Mouse (Mus musculus) liver, embryonic 15.5 days (tissue): Measurements from ENCODE around the gene Itgb4. TPM values are rescaled to one million over a fixed set of nuclear protein-coding genes. Genes with fewer than 3 reads are reported as not detected.
A peak's percentile ranks its signal among the peaks of the same experiment; 100 is the strongest.

Source experiments
- ATAC-seq: fragments of 200-750 bp; cut with Nextera tagmentation; 2 replicates; pipeline ENCODE4 v1.8.0; 2017; ENCODE audit warnings: moderate number of reproducible peaks, mild to moderate bottlenecking, moderate library complexity; ENCODE audit not compliant: insufficient read depth
- H3K27ac ChIP-seq: fragments of 300-500 bp; sonication (generic); replicated peaks from 2 replicates; pipeline ENCODE4 v1.5.1; 2015; ENCODE audit warnings: mild to moderate bottlenecking, inconsistent platforms
- H3K27me3 ChIP-seq: fragments of 300-500 bp; sonication (generic); 2 replicates; pipeline ENCODE4 v1.6.1; 2015; ENCODE audit warnings: mild to moderate bottlenecking, inconsistent platforms
- H3K36me3 ChIP-seq: fragments of 300-500 bp; sonication (generic); replicated peaks from 2 replicates; pipeline ENCODE4 v1.6.1; 2015; ENCODE audit warnings: moderate library complexity, mild to moderate bottlenecking, inconsistent platforms
- H3K4me1 ChIP-seq: fragments of 300-500 bp; sonication (generic); replicated peaks from 2 replicates; pipeline ENCODE4 v1.6.1; 2015; ENCODE audit warnings: inconsistent platforms
- H3K4me2 ChIP-seq: fragments of 300-500 bp; sonication (generic); 2 replicates; pipeline ENCODE4 v1.6.1; 2015; ENCODE audit warnings: moderate library complexity, mild to moderate bottlenecking, inconsistent platforms
- H3K4me3 ChIP-seq: fragments of 300-500 bp; sonication (generic); replicated peaks from 2 replicates; pipeline ENCODE4 v1.5.1; 2015; ENCODE audit warnings: mild to moderate bottlenecking, inconsistent platforms
- H3K9ac ChIP-seq: fragments of 300-500 bp; sonication (generic); 2 replicates; pipeline ENCODE4 v1.6.1; 2015; ENCODE audit warnings: moderate library complexity, mild to moderate bottlenecking, inconsistent platforms
- H3K9me3 ChIP-seq: fragments of 300-500 bp; sonication (generic); replicated peaks from 2 replicates; pipeline ENCODE4 v1.6.1; 2016; ENCODE audit warnings: inconsistent platforms
- WGBS: fragments of 180-500 bp; shearing (Covaris S2); methylation state at CpG from one replicate; pipeline ENCODE4 v1.1.7; 2015; ENCODE audit warnings: mixed read lengths; ENCODE audit not compliant: insufficient replicate concordance; 5-methylcytosine and 5-hydroxymethylcytosine counted together
- polyA plus RNA-seq: library from polyadenylated mRNA; unstranded; fragments of >200 nt; fragmentation: Nextera tagmentation; extraction: Ambion mirVana; gene quantifications from 2 replicates; pipeline ENCODE4 v1.2.1, GENCODE M21; 2015

Gene Itgb4
- polyA plus RNA-seq, 1 experiment from 2014 or later, result 0.18 TPM

DNA sequence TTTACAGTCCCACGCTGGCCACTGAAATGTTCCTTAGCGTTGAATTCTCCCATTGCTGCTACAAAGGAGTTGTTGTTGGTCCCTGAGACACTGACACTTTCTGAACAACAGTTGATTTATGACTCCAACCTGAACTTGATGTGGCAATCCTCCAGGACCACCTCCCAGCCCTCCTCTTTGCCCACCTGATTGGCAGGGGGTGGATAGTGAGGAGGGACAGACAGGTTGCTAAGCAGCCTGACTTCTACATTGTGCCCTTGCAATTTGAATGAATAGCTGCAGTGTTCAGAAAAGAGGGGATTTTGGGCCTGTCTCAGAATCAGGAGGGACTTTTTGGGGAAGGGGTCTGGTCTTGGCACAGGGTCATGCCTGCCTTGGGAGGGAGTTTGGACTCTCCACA lies 23.8 kb upstream of the Itgb4 start:
- Histone ChIP-seq H3K4me2 (no peak overlapping the region), H3K4me1 (peaks cover 7% of the 10 kb centered on the region; the same call in 1 of the 2 replicates), H3K36me3 (peaks cover 73% of the 10 kb centered on the region), H3K4me3 (no peak overlapping the region), H3K27me3 (no peaks in the 10 kb centered on the region), H3K9ac (no peak overlapping the region), H3K27ac (no peak overlapping the region), H3K9me3 (no peaks in the 10 kb centered on the region)
- WGBS, result 88% methylated on average over 2 of the region's 2 CpGs
- no peak for ATAC-seq

GRCm38 (mm10) chr11:115954712-115955111 lies 19.8 kb upstream of the Itgb4 start:
- no peaks in the 10 kb centered on the region for H3K27me3 ChIP-seq
- H3K4me3 ChIP-seq, result no peak overlapping the region
- H3K9me3 ChIP-seq, result no peaks in the 10 kb centered on the region
- 74% methylated on average over 5 of the region's 5 CpGs for WGBS
- no peak overlapping the region for H3K27ac ChIP-seq
- ATAC-seq, result no peak
- peaks cover 62% of the 10 kb centered on the region for H3K36me3 ChIP-seq
- H3K4me2 ChIP-seq, result no peak overlapping the region
- H3K4me1 ChIP-seq, result peaks cover 7% of the 10 kb centered on the region; the same call in 1 of the 2 replicates
- H3K9ac ChIP-seq, result no peak overlapping the region

DNA sequence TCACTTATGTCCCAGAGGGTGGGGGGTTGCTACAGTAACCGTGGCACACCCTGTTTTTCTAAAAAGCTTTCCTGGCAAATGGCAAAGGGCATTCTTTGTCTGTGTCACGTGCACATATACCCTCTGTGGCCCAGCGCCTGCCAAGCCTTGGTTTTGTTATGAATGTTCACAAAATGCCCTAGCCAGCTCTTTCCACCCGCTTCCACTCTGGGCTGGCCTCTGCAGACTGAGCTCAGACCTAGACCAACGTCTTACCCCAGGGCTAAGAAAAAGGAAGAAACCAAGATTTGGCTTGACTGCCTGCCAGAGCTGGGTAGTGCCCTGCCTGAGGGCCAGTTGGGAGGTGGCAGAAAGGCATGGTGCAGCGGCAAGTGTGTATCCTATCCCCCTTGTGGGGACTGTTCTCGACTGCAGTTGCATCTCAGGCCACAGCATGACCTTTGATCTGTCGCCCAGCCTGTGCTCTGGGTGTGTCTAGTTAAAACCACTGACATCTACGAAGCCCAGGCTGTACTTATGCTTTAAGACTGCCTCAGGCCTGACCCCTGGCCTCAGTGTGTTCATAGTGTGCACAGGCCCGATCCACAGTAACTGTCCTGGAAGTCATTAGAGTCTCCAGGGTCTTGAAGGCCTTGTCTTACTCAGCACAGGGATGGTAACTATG lies 19.2 kb upstream of the Itgb4 start:
- H3K9me3 ChIP-seq, result no peaks in the 10 kb centered on the region
- H3K4me1 ChIP-seq, result peaks cover 7% of the 10 kb centered on the region; the same call in 1 of the 2 replicates
- no peak overlapping the region for H3K4me2 ChIP-seq
- no peak overlapping the region for H3K4me3 ChIP-seq
- no peak overlapping the region for H3K9ac ChIP-seq
- no peaks in the 10 kb centered on the region for H3K27me3 ChIP-seq
- no peak for ATAC-seq
- peaks cover 68% of the 10 kb centered on the region for H3K36me3 ChIP-seq
- 69% methylated on average over 10 of the region's 10 CpGs for WGBS
- H3K27ac ChIP-seq, result no peak overlapping the region

GRCm38 (mm10) chr11:115956453-115956852 lies 18.1 kb upstream of the Itgb4 start:
- no peak overlapping the region for H3K4me3 ChIP-seq
- 78% methylated on average over 4 of the region's 4 CpGs for WGBS
- H3K27ac ChIP-seq, result no peak overlapping the region
- H3K36me3 ChIP-seq, result peaks cover 70% of the 10 kb centered on the region
- H3K9ac ChIP-seq, result no peak overlapping the region
- H3K27me3 ChIP-seq, result no peaks in the 10 kb centered on the region
- H3K9me3 ChIP-seq, result no peaks in the 10 kb centered on the region
- ATAC-seq, result no peak
- H3K4me2 ChIP-seq, result no peak overlapping the region
- H3K4me1 ChIP-seq, result peaks cover 7% of the 10 kb centered on the region; the same call in 1 of the 2 replicates

DNA sequence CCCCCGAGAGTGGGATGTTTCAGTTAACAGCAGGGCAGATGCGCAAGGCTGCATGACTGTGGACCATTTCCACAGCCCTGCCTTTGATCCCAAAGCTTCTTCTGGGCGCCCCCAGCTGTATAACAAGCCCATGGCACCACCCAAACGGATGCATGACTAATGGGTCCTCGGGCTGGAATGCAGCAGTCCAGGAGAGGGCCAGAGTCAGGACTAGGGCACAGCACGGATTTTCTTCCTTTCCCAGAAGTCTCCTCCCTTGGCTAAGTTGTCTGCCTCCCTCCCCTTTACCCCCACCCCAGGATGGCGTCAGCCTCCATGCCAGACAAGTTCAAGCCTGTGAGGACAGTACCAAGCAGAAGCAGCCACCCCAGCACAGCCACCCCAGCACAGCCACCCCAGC lies 16.5 kb upstream of the Itgb4 start:
- Histone ChIP-seq H3K4me3 (no peak overlapping the region), H3K4me2 (no peak overlapping the region), H3K4me1 (peaks cover 7% of the 10 kb centered on the region; the same call in 1 of the 2 replicates), H3K9me3 (no peaks in the 10 kb centered on the region), H3K27ac (no peak overlapping the region), H3K27me3 (no peaks in the 10 kb centered on the region), H3K9ac (no peak overlapping the region), H3K36me3 (peaks cover 71% of the 10 kb centered on the region)
- ATAC-seq, result no peak
- WGBS, result 80% methylated on average over 7 of the region's 7 CpGs

DNA sequence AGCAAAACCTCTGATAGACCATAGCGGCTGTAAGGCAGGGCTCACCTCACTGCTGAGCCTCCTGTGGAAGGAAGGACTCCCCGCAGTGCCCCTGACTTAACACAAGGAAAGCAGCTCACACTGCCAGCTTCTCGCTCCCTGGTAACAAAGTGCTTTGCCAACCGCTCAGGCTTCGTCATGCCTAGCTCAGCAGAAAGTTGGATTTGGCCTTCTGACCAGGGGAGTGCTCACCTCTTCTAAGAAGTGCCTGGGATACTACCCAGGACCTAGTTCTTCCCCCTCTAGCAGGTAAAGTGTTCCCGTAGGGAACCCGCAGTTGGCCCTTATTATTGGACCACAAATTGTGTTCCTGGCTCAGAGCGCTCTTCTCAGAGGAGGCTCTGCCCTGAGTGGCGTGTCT lies 15.5 kb upstream of the Itgb4 start:
- 93% methylated on average over 9 of the region's 9 CpGs for WGBS
- Histone ChIP-seq H3K9ac (no peak overlapping the region), H3K9me3 (no peaks in the 10 kb centered on the region), H3K27me3 (no peaks in the 10 kb centered on the region), H3K4me1 (peaks cover 12% of the 10 kb centered on the region), H3K4me3 (no peak overlapping the region), H3K4me2 (no peak overlapping the region), H3K36me3 (peaks cover 70% of the 10 kb centered on the region), H3K27ac (no peak overlapping the region)
- ATAC-seq, result no peak

DNA sequence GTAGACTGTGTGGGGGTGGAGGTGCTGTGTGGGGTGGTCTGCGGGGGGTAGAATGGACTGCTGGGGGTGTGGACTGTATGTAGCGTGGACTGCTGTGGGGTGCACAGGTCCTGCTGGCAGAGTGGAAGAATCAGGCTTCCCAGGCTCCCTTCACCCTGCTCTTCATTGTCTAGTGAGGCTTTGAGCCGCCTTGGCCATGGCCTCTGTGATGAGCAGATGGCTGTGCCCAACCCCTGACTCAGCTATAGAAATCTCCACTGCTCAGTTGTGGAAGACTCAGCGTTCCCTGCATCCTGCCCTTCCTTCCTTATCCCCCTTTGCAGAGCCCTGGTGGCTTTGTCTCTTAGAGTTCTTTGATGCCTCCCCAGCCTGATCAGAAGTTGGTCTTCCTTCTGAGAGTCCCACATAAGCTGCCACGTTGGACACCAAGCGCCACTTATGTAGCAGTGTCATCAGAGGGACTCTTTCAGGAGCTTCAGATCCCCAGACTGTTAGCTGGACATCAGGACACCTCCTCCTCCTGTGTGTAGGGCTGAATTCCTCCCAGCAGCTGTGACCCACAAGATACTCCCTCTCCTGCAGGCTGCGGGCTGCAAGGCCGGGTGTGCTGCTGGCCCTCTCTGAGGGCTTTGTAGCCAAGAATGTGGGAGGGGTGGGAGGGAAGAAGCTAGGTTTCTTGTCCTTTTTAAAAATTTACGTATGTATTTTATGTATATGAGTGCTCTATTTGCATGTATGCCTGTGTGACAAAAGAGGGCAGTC lies 11.7 kb upstream of the Itgb4 start:
- Histone ChIP-seq H3K4me3 (no peak overlapping the region), H3K36me3 (peaks cover 81% of the 10 kb centered on the region)

GRCm38 (mm10) chr11:115964977-115965604 lies 9.4 kb upstream of the Itgb4 start:
- H3K4me2 ChIP-seq, result no peak overlapping the region
- H3K4me1 ChIP-seq, result peaks cover 22% of the 10 kb centered on the region
- H3K9me3 ChIP-seq, result no peaks in the 10 kb centered on the region
- H3K4me3 ChIP-seq, result no peak overlapping the region
- H3K36me3 ChIP-seq, result peaks cover 67% of the 10 kb centered on the region
- ATAC-seq, result peak; percentile 39
- no peak overlapping the region for H3K9ac ChIP-seq
- no peak overlapping the region for H3K27ac ChIP-seq
- WGBS, result 19% methylated on average over 10 of the region's 10 CpGs
- no peaks in the 10 kb centered on the region for H3K27me3 ChIP-seq

More for the DNA sequence above, 11.7 kb upstream of the Itgb4 start:
- WGBS, result 81% methylated on average over 9 of the region's 9 CpGs
- Histone ChIP-seq H3K9ac (no peak overlapping the region), H3K27me3 (no peaks in the 10 kb centered on the region), H3K27ac (no peak overlapping the region), H3K4me1 (peaks cover 20% of the 10 kb centered on the region), H3K9me3 (no peaks in the 10 kb centered on the region), H3K4me2 (no peak overlapping the region)
- no peak for ATAC-seq

- no peak overlapping the region for H3K9ac ChIP-seq
- H3K4me2 ChIP-seq, result no peak overlapping the region
- H3K27ac ChIP-seq, result no peak overlapping the region
- no peak for ATAC-seq
- no peak overlapping the region for H3K4me3 ChIP-seq
- WGBS, result 54% methylated on average over 5 of the region's 5 CpGs
- H3K4me1 ChIP-seq, result peaks cover 20% of the 10 kb centered on the region
- H3K27me3 ChIP-seq, result peaks cover 18% of the 10 kb centered on the region
- H3K36me3 ChIP-seq, result peaks cover 32% of the 10 kb centered on the region
- H3K9me3 ChIP-seq, result no peaks in the 10 kb centered on the region
These were observed 5.6 kb upstream of the Itgb4 start for GRCm38 (mm10) chr11:115968731-115969405.

DNA sequence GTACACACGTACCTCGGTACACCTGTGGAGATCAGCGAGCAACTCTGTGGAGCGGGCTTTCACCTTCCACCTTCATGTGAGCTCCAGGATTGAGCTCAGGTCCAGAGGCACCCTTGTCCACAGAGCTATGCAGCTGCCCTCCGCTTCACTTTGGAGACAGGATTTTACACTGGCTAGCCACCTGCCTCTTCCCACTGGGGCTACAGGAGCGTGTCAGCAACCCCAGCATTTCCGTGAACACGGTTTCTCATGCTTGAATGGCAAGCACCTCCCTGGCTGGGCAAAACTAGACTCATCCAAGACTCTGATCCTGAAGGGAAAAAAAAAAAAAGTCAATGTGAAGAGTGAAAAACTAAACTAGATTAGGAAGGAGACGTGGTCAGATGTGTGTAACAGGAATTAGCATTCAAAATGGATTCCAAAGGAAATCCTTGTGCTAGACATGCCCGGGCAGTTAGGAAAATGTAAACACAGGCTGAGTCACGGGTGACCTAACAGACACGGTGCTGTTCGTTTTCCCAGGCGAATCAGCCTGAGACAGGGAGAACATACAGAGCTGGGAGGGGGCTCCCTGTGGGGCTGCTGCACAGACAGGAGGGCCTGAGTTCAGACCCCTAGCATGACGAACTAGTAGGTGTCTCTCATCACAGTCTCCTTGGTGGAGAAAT lies 4.4 kb upstream of the Itgb4 start:
- no peak for ATAC-seq
- Histone ChIP-seq H3K27me3 (peaks cover 31% of the 10 kb centered on the region), H3K4me1 (peaks cover 18% of the 10 kb centered on the region), H3K36me3 (peaks cover 19% of the 10 kb centered on the region), H3K4me2 (no peak overlapping the region), H3K9me3 (no peaks in the 10 kb centered on the region), H3K9ac (no peak overlapping the region), H3K27ac (no peak overlapping the region), H3K4me3 (no peak overlapping the region)
- WGBS, result 60% methylated on average over 15 of the region's 15 CpGs
